Mouse (Mus musculus): ENCODE data around the gene Disp1. TPM values are rescaled to one million over a fixed set of nuclear protein-coding genes. Genes with fewer than 3 reads are reported as not detected.

The Disp1 gene
- polyA plus RNA-seq, 1 experiment from 2014 or later: 34.8 TPM

DNA sequence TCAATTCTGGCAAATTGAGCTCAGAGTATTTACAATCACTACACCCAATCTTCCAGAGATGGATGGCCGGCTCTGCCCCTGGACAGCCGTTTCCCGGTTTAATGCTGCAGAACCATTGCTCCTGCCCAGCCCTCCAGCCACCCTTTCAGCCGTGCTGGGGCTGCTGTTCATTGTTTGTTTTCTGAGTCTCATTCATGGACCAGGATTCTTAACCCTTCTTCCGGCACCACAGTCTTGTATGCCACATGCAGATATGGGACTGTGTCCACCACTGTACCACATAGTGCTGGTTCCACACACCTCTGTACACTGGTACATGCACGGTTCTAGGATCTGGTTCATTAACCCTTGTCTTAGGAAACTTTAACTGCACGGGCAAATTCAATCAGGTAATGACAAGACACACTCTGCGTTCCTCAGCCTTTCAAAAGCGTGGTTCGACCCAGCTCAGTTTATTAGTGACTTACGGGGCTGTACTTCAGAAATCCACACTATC lies 12.4 kb upstream of the Disp1 start:
- Histone ChIP-seq H3K4me3 (no peak overlapping the region), H3K9ac (no peak overlapping the region), H3K4me2 (no peak overlapping the region), H3K9me3 (no peaks in the 10 kb centered on the region), H3K27ac (no peak overlapping the region), H3K27me3 (no peaks in the 10 kb centered on the region), H3K4me1 (peaks cover 9% of the 10 kb centered on the region), H3K36me3 (no peaks in the 10 kb centered on the region)
- WGBS: 73% methylated on average over 11 of the region's 11 CpGs
- ATAC-seq (ENCODE audit: insufficient number of reproducible peaks, low FRiP score, low TSS enrichment, low read depth): no peak

DNA sequence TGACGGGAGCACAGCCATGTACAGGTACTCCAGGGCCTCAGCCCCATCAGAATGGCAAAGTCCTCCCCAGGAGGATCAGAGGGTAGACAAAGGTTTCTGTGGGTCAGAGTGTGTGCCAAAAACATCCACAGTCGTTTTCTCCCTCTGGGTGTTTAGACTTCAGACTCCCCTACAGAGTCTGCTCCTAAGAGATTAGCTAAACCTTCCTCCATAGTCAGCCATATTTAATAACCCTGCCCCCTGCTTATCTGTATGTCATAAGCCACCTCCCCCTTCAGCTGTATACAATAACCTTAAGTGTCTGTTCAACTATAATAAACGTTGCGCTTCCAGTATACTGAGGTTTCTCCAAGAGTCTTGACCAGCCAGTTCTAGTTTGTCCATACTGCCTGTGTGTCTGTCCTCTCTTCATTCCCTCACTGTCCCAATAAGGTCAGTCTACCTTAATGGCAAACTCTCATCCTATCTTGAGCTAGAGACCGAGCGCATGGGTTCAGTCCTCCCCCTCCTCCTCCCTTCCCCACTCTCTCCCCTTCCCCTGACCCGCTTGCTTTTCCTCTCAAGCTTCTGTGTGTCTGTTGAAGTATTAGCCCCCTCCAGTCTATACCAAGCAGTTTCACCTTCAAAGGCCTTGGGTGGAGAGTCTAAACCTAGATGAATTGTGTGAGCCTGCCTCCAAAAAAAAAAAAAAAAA lies 11.8 kb upstream of the Disp1 start:
- no peak overlapping the region for H3K4me2 ChIP-seq
- H3K4me1 ChIP-seq: peaks cover 12% of the 10 kb centered on the region
- no peak overlapping the region for H3K9ac ChIP-seq
- H3K4me3 ChIP-seq: no peak overlapping the region
- H3K36me3 ChIP-seq: no peaks in the 10 kb centered on the region
- H3K9me3 ChIP-seq: no peaks in the 10 kb centered on the region
- no peak for ATAC-seq (ENCODE audit: insufficient number of reproducible peaks, low FRiP score, low TSS enrichment, low read depth)
- no peak overlapping the region for H3K27ac ChIP-seq
- H3K27me3 ChIP-seq: no peaks in the 10 kb centered on the region
- WGBS: 74% methylated on average over 7 of the region's 7 CpGs

- no peaks in the 10 kb centered on the region for H3K36me3 ChIP-seq
- H3K9me3 ChIP-seq: no peaks in the 10 kb centered on the region
- no peak for ATAC-seq (ENCODE audit: insufficient number of reproducible peaks, low FRiP score, low TSS enrichment, low read depth)
- no peaks in the 10 kb centered on the region for H3K27me3 ChIP-seq
- peaks cover 8% of the 10 kb centered on the region; the same call in 1 of the 2 replicates for H3K4me1 ChIP-seq
- H3K4me2 ChIP-seq: no peak overlapping the region
- no peak overlapping the region for H3K27ac ChIP-seq
- WGBS: 82% methylated on average over 7 of the region's 7 CpGs
- H3K9ac ChIP-seq: no peak overlapping the region
- H3K4me3 ChIP-seq: no peak overlapping the region
Measured at GRCm38 (mm10) chr1:183227469-183227868, 6.1 kb upstream of the Disp1 start.

GRCm38 (mm10) chr1:183219021-183219420 lies 2.3 kb downstream of the Disp1 start:
- ATAC-seq (ENCODE audit: insufficient number of reproducible peaks, low FRiP score, low TSS enrichment, low read depth): no peak
- Histone ChIP-seq H3K9ac (no peak overlapping the region), H3K4me1 (peaks cover 32% of the 10 kb centered on the region), H3K4me2 (no peak overlapping the region), H3K9me3 (no peaks in the 10 kb centered on the region), H3K27ac (no peak overlapping the region), H3K4me3 (no peak overlapping the region), H3K27me3 (no peaks in the 10 kb centered on the region), H3K36me3 (no peaks in the 10 kb centered on the region)
- 89% methylated on average over 6 of the region's 6 CpGs for WGBS

GRCm38 (mm10) chr1:183216691-183217090 lies 4.6 kb downstream of the Disp1 start:
- WGBS: 48% methylated on average over 4 of the region's 4 CpGs
- Histone ChIP-seq H3K9me3 (no peaks in the 10 kb centered on the region), H3K27me3 (no peaks in the 10 kb centered on the region), H3K4me1 (peaks cover 45% of the 10 kb centered on the region), H3K36me3 (no peaks in the 10 kb centered on the region), H3K4me2 (no peak overlapping the region), H3K27ac (no peak overlapping the region), H3K4me3 (no peak overlapping the region), H3K9ac (no peak overlapping the region)
- no peak for ATAC-seq (ENCODE audit: insufficient number of reproducible peaks, low FRiP score, low TSS enrichment, low read depth)

DNA sequence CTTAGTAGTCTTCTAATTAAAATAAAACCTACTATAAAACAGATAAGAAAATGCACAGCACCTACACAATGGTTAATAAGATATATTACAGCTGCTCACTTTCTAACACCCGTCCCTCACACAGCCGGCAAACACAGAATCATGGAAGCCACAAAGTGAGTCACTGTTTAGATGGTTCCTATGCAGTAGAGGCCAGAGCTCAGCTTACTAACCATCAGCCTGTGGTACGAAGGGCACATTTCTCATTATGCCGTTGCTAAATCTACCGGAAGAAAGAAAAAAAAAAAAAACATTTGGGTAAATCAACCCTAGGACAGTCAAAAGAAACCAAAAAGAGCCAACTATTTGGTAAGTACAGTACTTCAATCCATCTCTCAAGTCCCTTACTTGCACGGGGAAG lies 5.6 kb downstream of the Disp1 start:
- no peak overlapping the region for H3K9ac ChIP-seq
- H3K36me3 ChIP-seq: no peaks in the 10 kb centered on the region
- H3K4me1 ChIP-seq: peaks cover 51% of the 10 kb centered on the region
- H3K4me2 ChIP-seq: no peak overlapping the region
- H3K4me3 ChIP-seq: no peak overlapping the region
- no peak for ATAC-seq (ENCODE audit: insufficient number of reproducible peaks, low FRiP score, low TSS enrichment, low read depth)
- H3K9me3 ChIP-seq: no peaks in the 10 kb centered on the region
- 86% methylated on average over 6 of the region's 6 CpGs for WGBS
- no peaks in the 10 kb centered on the region for H3K27me3 ChIP-seq
- no peak overlapping the region for H3K27ac ChIP-seq

DNA sequence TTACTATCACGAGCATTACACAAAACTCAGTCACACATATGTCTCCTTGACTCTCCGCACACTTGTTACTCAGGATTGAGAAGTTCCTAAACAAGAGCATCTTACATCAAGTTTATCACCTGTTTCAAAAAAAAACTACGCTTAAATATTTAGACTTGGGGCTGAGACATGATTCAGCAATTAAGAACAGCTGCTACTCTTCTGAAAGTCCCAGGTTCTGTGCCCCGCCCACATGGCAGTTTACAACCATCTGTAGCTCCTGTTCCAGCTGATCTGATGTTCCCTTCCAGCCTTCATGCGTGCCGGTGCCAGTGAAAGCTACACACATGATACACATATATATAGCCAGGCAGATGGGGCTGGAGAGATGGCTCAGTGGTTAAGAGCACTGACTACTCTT lies 7.5 kb downstream of the Disp1 start:
- H3K27ac ChIP-seq: no peak overlapping the region
- H3K4me2 ChIP-seq: no peak overlapping the region
- no peaks in the 10 kb centered on the region for H3K9me3 ChIP-seq
- 64% methylated on average over 6 of the region's 6 CpGs for WGBS
- H3K4me3 ChIP-seq: no peak overlapping the region
- no peak for ATAC-seq (ENCODE audit: insufficient number of reproducible peaks, low FRiP score, low TSS enrichment, low read depth)
- no peak overlapping the region for H3K9ac ChIP-seq
- H3K4me1 ChIP-seq: peaks cover 46% of the 10 kb centered on the region
- H3K36me3 ChIP-seq: no peaks in the 10 kb centered on the region
- H3K27me3 ChIP-seq: no peaks in the 10 kb centered on the region

DNA sequence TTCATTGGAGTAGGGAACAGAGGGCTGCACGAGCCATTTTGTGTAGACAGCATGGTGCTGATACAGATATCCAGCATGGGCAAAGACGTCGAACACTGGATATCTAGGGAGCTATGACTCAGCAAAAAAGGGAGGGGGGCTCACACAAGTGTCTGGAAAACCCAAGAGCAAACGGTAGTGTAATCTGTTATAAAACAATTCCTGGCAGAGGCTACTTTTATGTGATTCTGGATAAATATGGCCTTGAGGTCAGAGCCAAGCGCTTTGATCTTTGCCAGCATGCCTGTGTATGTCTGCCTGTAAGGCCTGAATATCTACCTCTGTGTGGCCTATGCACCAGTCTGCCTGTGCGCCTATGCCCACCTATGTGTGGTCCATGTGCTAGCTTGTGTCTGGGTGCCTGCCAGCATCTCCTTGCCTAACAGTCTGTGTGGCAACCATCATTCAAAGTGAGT lies 8.5 kb downstream of the Disp1 start:
- Histone ChIP-seq H3K4me3 (no peak overlapping the region), H3K9ac (no peak overlapping the region), H3K4me2 (no peak overlapping the region), H3K9me3 (no peaks in the 10 kb centered on the region), H3K27ac (no peak overlapping the region), H3K27me3 (no peaks in the 10 kb centered on the region), H3K36me3 (no peaks in the 10 kb centered on the region), H3K4me1 (peaks cover 45% of the 10 kb centered on the region)
- whole genome bisulfite sequencing: 55% methylated on average over 6 of the region's 6 CpGs
- no peak for ATAC-seq (ENCODE audit: insufficient number of reproducible peaks, low FRiP score, low TSS enrichment, low read depth)

DNA sequence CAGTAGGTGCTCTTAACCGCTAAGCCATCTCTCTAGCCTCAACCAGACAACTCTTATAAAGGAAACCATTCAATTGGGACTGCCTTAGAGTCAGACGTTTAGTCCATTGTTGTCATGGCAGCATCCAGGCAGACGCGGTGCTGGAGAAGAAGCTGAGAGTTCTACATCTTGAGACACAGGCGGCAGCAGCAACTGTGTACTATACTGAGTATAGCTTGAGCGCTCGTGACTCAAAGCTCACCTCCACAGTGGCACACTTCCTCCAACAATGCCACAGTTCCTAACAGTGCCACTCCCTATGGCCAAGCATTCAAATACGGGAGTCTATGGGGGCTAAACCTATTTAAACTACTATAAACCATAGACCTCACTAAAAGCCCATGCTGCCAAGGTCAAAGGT lies 11.2 kb downstream of the Disp1 start:
- H3K4me1 ChIP-seq: peaks cover 34% of the 10 kb centered on the region
- WGBS: 90% methylated on average over 8 of the region's 8 CpGs
- no peaks in the 10 kb centered on the region for H3K27me3 ChIP-seq
- H3K9ac ChIP-seq: no peak overlapping the region
- no peak overlapping the region for H3K4me3 ChIP-seq
- ATAC-seq (ENCODE audit: insufficient number of reproducible peaks, low FRiP score, low TSS enrichment, low read depth): no peak
- no peaks in the 10 kb centered on the region for H3K9me3 ChIP-seq
- no peaks in the 10 kb centered on the region for H3K36me3 ChIP-seq
- H3K27ac ChIP-seq: no peak overlapping the region
- no peak overlapping the region for H3K4me2 ChIP-seq

- WGBS: 66% methylated on average over 6 of the region's 6 CpGs
- Histone ChIP-seq H3K4me2 (no peak overlapping the region), H3K36me3 (no peaks in the 10 kb centered on the region), H3K27ac (no peak overlapping the region), H3K4me1 (peaks cover 24% of the 10 kb centered on the region), H3K4me3 (no peak overlapping the region), H3K9ac (no peak overlapping the region), H3K9me3 (no peaks in the 10 kb centered on the region), H3K27me3 (no peaks in the 10 kb centered on the region)
- no peak for ATAC-seq (ENCODE audit: insufficient number of reproducible peaks, low FRiP score, low TSS enrichment, low read depth)
Measured at GRCm38 (mm10) chr1:183207623-183208022, 13.7 kb downstream of the Disp1 start.

- H3K36me3 ChIP-seq: no peaks in the 10 kb centered on the region
- H3K4me2 ChIP-seq: no peak overlapping the region
- H3K27me3 ChIP-seq: no peaks in the 10 kb centered on the region
- H3K4me1 ChIP-seq: peaks cover 21% of the 10 kb centered on the region
- 78% methylated on average over 3 of the region's 3 CpGs for WGBS
- no peak for ATAC-seq (ENCODE audit: insufficient number of reproducible peaks, low FRiP score, low TSS enrichment, low read depth)
- H3K9ac ChIP-seq: no peak overlapping the region
- H3K9me3 ChIP-seq: no peaks in the 10 kb centered on the region
- H3K4me3 ChIP-seq: no peak overlapping the region
- no peak overlapping the region for H3K27ac ChIP-seq
Measured at GRCm38 (mm10) chr1:183207141-183207540, 14.2 kb downstream of the Disp1 start.

DNA sequence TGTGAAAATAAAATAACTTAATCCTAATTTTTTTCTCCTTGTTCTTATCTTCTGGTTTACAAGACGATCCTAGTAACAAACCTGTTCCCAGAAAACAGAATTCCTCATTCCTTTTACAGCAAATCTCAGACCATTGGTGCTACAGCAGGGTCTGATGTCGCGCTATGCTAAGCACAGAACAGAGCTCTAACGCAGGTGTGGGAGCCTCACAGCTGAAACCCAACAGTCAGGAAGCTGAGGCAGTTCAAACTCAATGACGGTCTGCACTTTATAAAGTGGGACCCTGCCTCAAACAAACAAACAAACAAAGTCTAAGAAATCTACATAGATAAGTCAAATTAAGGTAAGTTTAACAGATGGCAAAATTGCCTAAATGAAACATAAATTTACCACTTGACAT lies 20.4 kb downstream of the Disp1 start:
- H3K4me1 ChIP-seq: peaks cover 6% of the 10 kb centered on the region; the same call in 1 of the 2 replicates
- H3K4me2 ChIP-seq: no peak overlapping the region
- no peak overlapping the region for H3K4me3 ChIP-seq
- no peak overlapping the region for H3K9ac ChIP-seq
- ATAC-seq (ENCODE audit: insufficient number of reproducible peaks, low FRiP score, low TSS enrichment, low read depth): no peak
- H3K36me3 ChIP-seq: no peaks in the 10 kb centered on the region
- WGBS: 84% methylated on average over 5 of the region's 5 CpGs
- H3K27ac ChIP-seq: no peak overlapping the region
- no peaks in the 10 kb centered on the region for H3K27me3 ChIP-seq
- no peaks in the 10 kb centered on the region for H3K9me3 ChIP-seq

GRCm38 (mm10) chr1:183194763-183195162 lies 26.6 kb downstream of the Disp1 start:
- H3K36me3 ChIP-seq: no peaks in the 10 kb centered on the region
- peak overlapping the region; percentile 61 for H3K27ac ChIP-seq
- H3K27me3 ChIP-seq: no peaks in the 10 kb centered on the region
- H3K9ac ChIP-seq: no peak overlapping the region
- no peaks in the 10 kb centered on the region for H3K9me3 ChIP-seq
- peaks cover 49% of the 10 kb centered on the region for H3K4me1 ChIP-seq
- H3K4me2 ChIP-seq: no peak overlapping the region
- 79% methylated on average over 18 of the region's 18 CpGs for WGBS
- H3K4me3 ChIP-seq: no peak overlapping the region
- ATAC-seq (ENCODE audit: insufficient number of reproducible peaks, low FRiP score, low TSS enrichment, low read depth): no peak
